Mouse (Mus musculus) right cerebral cortex, postnatal 4 days (tissue): ENCODE data around the gene Gm20388.

Experiments
- DNase-seq: peaks from one replicate; pipeline ENCODE4 v3.0.0-alpha.2; 2022

Gm20388 gene

DNA sequence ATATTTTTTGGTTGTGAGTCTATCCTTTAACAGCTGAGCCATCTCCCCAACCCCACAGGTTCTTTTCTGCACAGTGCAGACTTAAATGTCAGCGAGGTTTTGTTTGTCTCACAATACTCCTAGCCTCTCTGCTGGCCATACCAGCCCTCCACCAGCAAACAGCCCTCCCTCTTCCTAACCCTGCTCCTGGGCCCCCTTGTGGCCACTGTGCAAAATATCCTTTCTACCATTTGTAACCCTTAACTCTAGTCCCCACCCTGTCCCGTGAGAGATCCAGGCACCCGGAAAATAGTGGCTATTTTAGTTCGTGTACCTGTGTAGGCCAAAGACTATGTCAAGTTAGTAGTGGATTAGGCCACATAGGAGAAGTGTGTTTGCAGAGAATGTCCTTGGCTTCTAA is 3200.0 kb downstream of the Gm20388 start:
- peak; percentile 38 for DNase-seq

DNA sequence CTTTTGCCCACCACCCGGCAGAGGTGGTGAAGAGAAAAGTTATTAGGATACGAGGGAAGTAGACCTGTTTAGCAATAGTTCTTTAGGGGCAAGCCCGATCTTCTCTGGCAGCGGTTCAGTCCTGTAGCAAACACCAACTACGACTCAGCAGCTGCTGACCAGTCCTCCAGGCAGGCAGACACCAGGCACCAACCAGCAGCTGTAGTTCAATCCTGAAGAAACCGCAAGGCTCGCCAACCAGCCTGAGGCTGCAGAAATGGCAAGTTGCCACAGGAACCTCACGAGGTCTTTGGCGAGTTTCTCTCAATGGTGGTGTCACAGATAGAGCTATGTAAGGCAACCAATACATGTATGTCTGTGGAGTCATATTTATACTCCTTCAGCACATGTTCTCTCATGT is 3202.3 kb downstream of the Gm20388 start:
- DNase-seq, result no peak

GRCm38 (mm10) chr8:123113908-123114469 is 3203.3 kb downstream of the Gm20388 start:
- DNase-seq, result no peak

DNA sequence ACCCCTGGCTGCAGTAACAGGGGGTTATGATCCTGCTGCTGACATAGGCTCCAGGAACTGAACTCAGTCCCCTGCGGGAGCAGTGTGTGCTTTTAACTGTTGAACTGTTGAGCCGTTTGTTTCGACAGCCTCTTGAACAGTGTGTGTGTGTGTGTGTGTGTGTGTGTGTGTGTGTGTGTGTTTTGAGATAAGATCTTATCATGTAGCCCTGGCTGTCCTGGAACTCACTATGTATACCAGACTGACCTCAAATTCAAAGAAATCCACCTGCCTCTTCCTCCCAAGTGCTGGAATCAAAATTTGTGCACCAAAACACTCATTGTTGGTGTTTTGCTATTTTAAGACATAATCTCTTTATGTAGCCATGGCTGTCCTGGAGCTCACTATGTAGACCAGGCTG is 3204.0 kb downstream of the Gm20388 start:
- no peak for DNase-seq

- peak; percentile 39 for DNase-seq
Observed at GRCm38 (mm10) chr8:123117127-123117731, 3206.6 kb downstream of the Gm20388 start, which contains the start of gene Cpne7. Gene Cpne7 (plus strand): TSS chr8:123117374.

- no peak for DNase-seq
Observed at GRCm38 (mm10) chr8:123117744-123118143, 3207.1 kb downstream of the Gm20388 start.

DNA sequence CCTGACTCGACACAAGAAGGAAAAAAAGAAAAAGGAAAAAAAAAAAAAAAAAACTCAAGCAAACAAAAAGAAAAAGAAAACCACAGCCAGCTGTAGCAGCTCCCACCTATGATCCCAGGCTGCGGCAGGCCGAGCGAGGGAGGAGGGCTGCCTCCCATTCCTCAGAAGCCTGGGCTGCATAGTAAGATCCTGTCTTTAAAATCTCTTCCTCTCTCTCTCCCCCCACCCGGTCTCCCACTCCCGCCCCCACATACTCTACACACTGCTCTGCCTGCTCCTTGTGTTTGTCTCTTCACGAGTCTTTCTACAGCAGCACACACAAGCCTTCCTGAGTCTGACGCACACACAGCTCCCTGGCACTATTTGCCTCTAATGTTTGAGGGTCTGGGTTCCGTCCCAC is 3211.4 kb downstream of the Gm20388 start:
- no peak for DNase-seq

DNA sequence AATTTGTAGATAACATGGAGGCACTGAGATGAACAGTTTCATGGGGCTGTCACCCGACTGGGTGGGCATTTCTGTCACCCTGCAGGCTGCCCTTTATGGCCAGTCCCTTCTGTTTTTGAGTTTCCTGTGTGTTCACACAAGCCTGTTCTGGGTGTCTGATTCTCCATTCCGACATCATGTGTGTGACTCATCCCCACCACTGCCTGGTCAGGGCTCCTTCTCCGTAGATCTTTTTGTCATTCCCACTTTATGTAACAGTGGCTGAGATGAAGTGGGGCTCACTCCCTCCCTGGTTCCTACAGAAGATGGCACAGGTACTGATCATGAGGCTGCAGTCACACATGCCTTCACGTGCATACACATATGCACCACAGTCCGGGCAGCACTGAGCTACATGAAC is 3212.0 kb downstream of the Gm20388 start:
- no peak for DNase-seq

- no peak for DNase-seq
Observed at GRCm38 (mm10) chr8:123126193-123126816, 3215.7 kb downstream of the Gm20388 start.

DNA sequence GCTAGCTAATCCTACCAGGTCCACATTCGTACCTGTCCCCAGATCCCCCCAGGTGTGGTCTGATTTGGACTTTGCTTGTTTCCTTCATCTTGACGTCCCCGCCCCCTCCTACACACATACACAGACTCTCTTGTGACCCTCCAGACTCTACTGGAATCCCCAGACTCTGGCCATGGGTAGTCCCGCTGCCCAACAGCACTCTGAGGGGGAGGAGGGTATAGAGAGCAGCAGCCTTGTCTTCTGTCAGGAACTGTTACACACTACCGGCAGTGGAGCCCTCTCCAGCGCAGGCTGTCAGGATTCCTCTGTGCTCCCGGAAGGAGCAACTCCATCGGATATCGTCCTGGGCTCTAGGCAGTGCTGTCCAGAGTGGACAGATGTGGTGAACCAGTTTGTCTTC is 3220.4 kb downstream of the Gm20388 start:
- DNase-seq, result no peak

GRCm38 (mm10) chr8:123132953-123133352 is 3222.3 kb downstream of the Gm20388 start:
- no peak for DNase-seq

DNA sequence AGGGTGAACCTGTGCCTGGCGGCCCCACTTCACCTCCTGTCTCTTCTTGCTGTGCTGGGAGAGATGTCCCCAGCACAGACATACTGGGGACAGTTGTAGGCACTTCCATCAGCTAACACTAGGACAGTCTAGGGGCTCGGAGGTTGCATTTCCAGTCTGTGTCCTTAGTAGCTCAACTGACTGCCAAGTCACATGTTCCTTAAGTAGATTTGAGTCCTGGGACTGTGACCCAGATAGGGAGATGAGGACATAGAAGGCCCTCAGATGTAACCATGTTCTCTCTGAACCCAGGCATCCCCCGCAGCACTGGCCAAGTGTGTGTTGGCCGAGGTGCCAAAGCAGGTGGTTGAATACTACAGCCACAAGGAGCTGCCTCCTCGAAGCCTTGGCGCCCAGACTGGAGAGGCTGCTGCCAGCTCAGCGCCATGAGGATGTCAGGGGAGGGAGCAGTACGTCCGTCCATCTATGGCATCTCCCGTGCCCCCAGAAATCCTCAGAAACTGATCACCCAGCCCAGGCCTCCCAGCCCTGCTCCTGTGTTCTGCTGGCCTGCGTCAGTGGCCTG is 3223.6 kb downstream of the Gm20388 start:
- no peak for DNase-seq

GRCm38 (mm10) chr8:123135406-123135805 is 3224.8 kb downstream of the Gm20388 start:
- DNase-seq, result no peak

GRCm38 (mm10) chr8:123135806-123136205 is 3225.2 kb downstream of the Gm20388 start:
- DNase-seq, result no peak

GRCm38 (mm10) chr8:123136287-123136686 is 3225.6 kb downstream of the Gm20388 start:
- DNase-seq, result no peak

- peak; percentile 38 for DNase-seq
Observed at GRCm38 (mm10) chr8:123137645-123138077, 3227.0 kb downstream of the Gm20388 start.

GRCm38 (mm10) chr8:123138741-123139140 is 3228.1 kb downstream of the Gm20388 start:
- no peak for DNase-seq

DNA sequence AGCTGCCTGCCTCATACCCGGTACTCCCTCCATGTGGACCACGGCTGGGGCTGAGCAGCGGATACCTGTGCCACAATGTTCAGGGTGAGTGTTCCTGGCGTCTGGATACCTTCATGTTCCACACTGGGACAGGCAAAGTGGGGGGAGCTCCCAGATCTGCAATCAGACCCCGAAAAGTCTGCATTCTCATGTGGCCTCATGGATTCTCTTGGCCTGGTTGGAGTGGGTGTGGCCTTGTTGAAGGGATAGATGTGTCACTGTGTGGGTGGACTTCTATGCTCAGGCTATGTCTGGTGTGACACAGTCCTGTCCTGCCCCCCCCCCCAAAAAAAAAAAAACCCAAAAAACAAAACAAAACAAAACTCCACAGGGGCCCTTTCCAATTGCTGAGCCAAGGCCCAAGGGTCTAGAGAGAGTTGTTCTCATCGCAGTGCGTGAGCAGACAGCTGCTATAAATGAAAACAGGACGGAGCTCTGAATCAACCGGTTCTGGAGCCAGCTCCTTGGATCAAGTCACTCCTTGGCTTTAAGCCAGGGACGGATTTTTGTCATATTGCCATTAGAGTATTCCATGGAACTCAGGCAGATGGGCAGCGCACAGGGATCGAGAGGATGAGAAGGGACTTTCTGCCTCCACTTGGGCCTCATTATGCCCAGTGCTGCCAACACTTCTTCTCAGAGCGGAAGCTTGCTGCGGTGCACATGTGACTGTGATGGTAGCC is 3231.3 kb downstream of the Gm20388 start:
- peak; percentile 34 for DNase-seq

- DNase-seq, result no peak
Observed at GRCm38 (mm10) chr8:123145279-123145678, 3234.6 kb downstream of the Gm20388 start.

DNA sequence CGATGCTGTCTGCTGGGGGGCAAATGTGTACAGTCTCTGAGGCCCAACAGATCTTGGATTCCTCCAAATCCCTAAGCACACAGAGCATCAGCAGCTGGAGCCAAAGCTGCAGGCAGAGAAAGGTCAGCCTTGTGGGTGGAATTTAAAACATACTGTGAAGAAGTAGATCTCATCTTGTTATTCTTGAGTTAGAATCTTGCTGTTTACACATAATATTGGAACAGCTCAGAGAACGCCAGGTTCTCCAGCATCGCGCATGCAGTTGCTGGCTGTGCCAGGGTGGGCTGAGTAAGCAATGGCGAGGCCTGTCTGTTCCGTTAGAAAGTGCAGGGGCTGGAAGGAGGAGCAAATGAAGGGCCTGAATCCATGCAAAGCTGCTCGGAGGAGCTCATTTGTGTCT is 3235.7 kb downstream of the Gm20388 start:
- no peak for DNase-seq

GRCm38 (mm10) chr8:123150737-123151171 is 3240.1 kb downstream of the Gm20388 start:
- DNase-seq, result no peak

GRCm38 (mm10) chr8:123155177-123155576 is 3244.5 kb downstream of the Gm20388 start:
- no peak for DNase-seq

DNA sequence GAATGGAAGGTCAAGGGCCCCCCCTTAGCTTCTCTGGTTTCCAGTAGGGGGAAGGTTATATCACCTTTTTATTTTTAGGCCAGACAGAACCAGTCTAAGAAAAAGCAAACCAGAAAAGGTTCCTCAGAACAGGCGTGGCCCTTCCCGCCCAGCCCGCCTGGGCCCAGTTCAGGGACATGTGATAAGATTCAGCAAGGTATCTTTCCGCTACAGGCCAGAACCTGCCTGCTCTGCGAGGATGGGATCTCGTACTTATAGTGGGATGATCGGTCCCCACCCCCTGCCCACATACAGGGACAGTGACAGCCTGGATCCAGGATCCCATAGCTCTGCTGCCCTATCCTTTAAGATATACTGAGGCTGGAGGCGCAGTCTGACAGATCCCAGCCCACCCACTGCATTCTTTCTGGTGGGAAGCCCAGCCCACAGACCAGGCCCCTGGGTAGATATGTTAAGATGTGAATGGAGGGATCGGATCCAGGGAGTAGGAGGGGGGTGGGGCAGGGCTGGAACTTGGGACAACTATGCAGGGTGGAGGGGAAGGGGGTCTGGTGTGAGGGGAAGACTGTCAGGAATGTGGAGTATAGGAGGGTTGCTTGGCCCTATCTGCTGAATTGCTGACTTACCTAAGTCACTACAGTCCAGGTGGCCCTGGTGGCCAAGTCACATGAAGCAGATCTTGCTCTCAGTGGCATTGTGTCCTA is 3245.6 kb downstream of the Gm20388 start:
- DNase-seq, result no peak
